ENCODE assay signal across 9 mouse cellular contexts in genomic region chr15:51592069-51592435, GRCm38 (mm10).
DNase-seq lines count a peak whose midpoint lies in the region; ATAC-seq and TF ChIP-seq lines count a peak whose summit lies in the region.
"Had no signal": no experiment of that assay in that cellular context is flagged by ENCODE, and none has a peak within 500 bp of the region (broad histone marks: within the 10 kb centered on the region; RNA-seq: fewer than 3 reads in every experiment).

No protein-coding gene starts in this region.

- H3K4me3 ChIP-seq in forebrain, embryonic 13.5 days = no peak overlapping the region
- H3K4me3 ChIP-seq in forebrain, embryonic 11.5 days (ENCODE audit: low read depth, low read length) = no peak overlapping the region
- no peak overlapping the region for H3K4me3 ChIP-seq in intestine, embryonic 14.5 days (ENCODE audit: low read depth, low read length)
- no peak overlapping the region for H3K4me3 ChIP-seq in cerebellum, adult 2 months (replicated peaks; ENCODE audit: insufficient read depth, low read depth, low read length)
- H3K4me3 ChIP-seq in liver, embryonic 12.5 days = no peak overlapping the region
- H3K4me3 ChIP-seq: neural tube, embryonic 13.5 days had no signal

- no peaks in the 10 kb centered on the region for H3K27me3 ChIP-seq in forebrain, embryonic 13.5 days
- no peaks in the 10 kb centered on the region for H3K27me3 ChIP-seq in forebrain, embryonic 11.5 days (ENCODE audit: control insufficient read depth, insufficient read depth, low read length)
- H3K27me3 ChIP-seq in intestine, embryonic 14.5 days (replicated peaks; ENCODE audit: control insufficient read depth, insufficient read depth, low read length) = no peaks in the 10 kb centered on the region
- H3K27me3 ChIP-seq in cerebellum, adult 2 months (ENCODE audit: control insufficient read depth, insufficient read depth, low read length) = no peaks in the 10 kb centered on the region
- H3K27me3 ChIP-seq in liver, embryonic 12.5 days (replicated peaks) = no peaks in the 10 kb centered on the region
- H3K27me3 ChIP-seq: neural tube, embryonic 13.5 days had no signal

- peak; percentile 72 for ATAC-seq in forebrain, embryonic 13.5 days
- ATAC-seq in forebrain, embryonic 11.5 days (replicated peaks; ENCODE audit: low FRiP score) = no peak; the same call in 1 of the 2 replicates
- ATAC-seq in intestine, embryonic 14.5 days (replicated peaks; ENCODE audit: low FRiP score, low TSS enrichment, low read depth) = no peak
- ATAC-seq in liver, embryonic 12.5 days = no peak

- no peaks in the 10 kb centered on the region for H3K9me3 ChIP-seq in forebrain, embryonic 13.5 days (replicated peaks)
- no peaks in the 10 kb centered on the region for H3K9me3 ChIP-seq in forebrain, embryonic 11.5 days (ENCODE audit: control insufficient read depth, low read length)
- H3K9me3 ChIP-seq in intestine, embryonic 14.5 days (ENCODE audit: control insufficient read depth, low read length) = no peaks in the 10 kb centered on the region
- no peaks in the 10 kb centered on the region for H3K9me3 ChIP-seq in liver, embryonic 12.5 days (replicated peaks)
- H3K9me3 ChIP-seq: neural tube, embryonic 13.5 days had no signal

- TF ChIP-seq CTCF in cerebellum, adult 2 months (IDR thresholded peaks at IDR 0.05; ENCODE audit: borderline replicate concordance, insufficient read depth, low read depth, low read length) = no peak

- no peak for DNase-seq in forebrain, embryonic 11.5 days (ENCODE audit: low spot score)
- peak; percentile 65 for DNase-seq in Muller cell, postnatal 12 days (ENCODE audit: inconsistent ontology term)
- peak; percentile 35 to 39 for DNase-seq in gastrocnemius, postnatal 4 days (ENCODE audit: low spot score in 2 of 2)
- DNase-seq in intestine, embryonic 14.5 days (ENCODE audit: low spot score) = no peak
- peak; percentile 13 for DNase-seq in ovary, postnatal 14 days (ENCODE audit: low spot score)
- no peak for DNase-seq in cerebellum, adult 2 months

- no peak overlapping the region for H3K9ac ChIP-seq in forebrain, embryonic 13.5 days
- no peak overlapping the region for H3K9ac ChIP-seq in forebrain, embryonic 11.5 days (ENCODE audit: low read length)
- H3K9ac ChIP-seq in intestine, embryonic 14.5 days (ENCODE audit: low read length) = no peak overlapping the region
- no peak overlapping the region for H3K9ac ChIP-seq in liver, embryonic 12.5 days
- H3K9ac ChIP-seq: neural tube, embryonic 13.5 days had no signal

- no peak for TF ChIP-seq POLR2A in cerebellum, adult 2 months (IDR thresholded peaks at IDR 0.05; ENCODE audit: borderline replicate concordance, insufficient read depth, low read length)

- 31% methylated on average over 9 of the region's 9 CpGs for WGBS in forebrain, embryonic 13.5 days
- 42% methylated on average over 9 of the region's 9 CpGs for WGBS in forebrain, embryonic 11.5 days
- 57% methylated on average over 9 of the region's 9 CpGs for WGBS in intestine, embryonic 14.5 days
- WGBS in cerebellum, adult 2 months = 16% methylated on average over 9 of the region's 9 CpGs
- WGBS in liver, embryonic 12.5 days (ENCODE audit: insufficient replicate concordance) = 47% methylated on average over 9 of the region's 9 CpGs

- H3K36me3 ChIP-seq in forebrain, embryonic 13.5 days (ENCODE audit: poor library complexity, severe bottlenecking) = no peaks in the 10 kb centered on the region
- no peaks in the 10 kb centered on the region for H3K36me3 ChIP-seq in forebrain, embryonic 11.5 days (ENCODE audit: control insufficient read depth, insufficient read depth, low read length)
- H3K36me3 ChIP-seq in intestine, embryonic 14.5 days (ENCODE audit: control insufficient read depth, insufficient read depth, low read length) = no peaks in the 10 kb centered on the region
- H3K36me3 ChIP-seq in liver, embryonic 12.5 days = no peaks in the 10 kb centered on the region
- H3K36me3 ChIP-seq: neural tube, embryonic 13.5 days had no signal

- H3K27ac ChIP-seq in forebrain, embryonic 13.5 days = no peak overlapping the region
- no peak overlapping the region for H3K27ac ChIP-seq in forebrain, embryonic 11.5 days (ENCODE audit: low read depth, low read length)
- no peak overlapping the region for H3K27ac ChIP-seq in intestine, embryonic 14.5 days (ENCODE audit: low read depth)
- no peak overlapping the region for H3K27ac ChIP-seq in cerebellum, adult 2 months (ENCODE audit: insufficient read depth, low read length)
- no peak overlapping the region for H3K27ac ChIP-seq in liver, embryonic 12.5 days
- H3K27ac ChIP-seq: neural tube, embryonic 13.5 days had no signal

- H3K4me1 ChIP-seq in forebrain, embryonic 13.5 days = peaks cover 9% of the 10 kb centered on the region
- H3K4me1 ChIP-seq in forebrain, embryonic 11.5 days (replicated peaks; ENCODE audit: control insufficient read depth, insufficient read depth, low read length) = peaks cover 3% of the 10 kb centered on the region; the same call in 1 of the 2 replicates
- no peaks in the 10 kb centered on the region for H3K4me1 ChIP-seq in intestine, embryonic 14.5 days (replicated peaks; ENCODE audit: control insufficient read depth, insufficient read depth, low read length)
- no peaks in the 10 kb centered on the region for H3K4me1 ChIP-seq in cerebellum, adult 2 months (ENCODE audit: control insufficient read depth, insufficient read depth, low read length)
- H3K4me1 ChIP-seq in liver, embryonic 12.5 days = no peaks in the 10 kb centered on the region

- peak overlapping the region; percentile 16 for H3K4me2 ChIP-seq in forebrain, embryonic 13.5 days
- no peak overlapping the region for H3K4me2 ChIP-seq in forebrain, embryonic 11.5 days (ENCODE audit: low read depth, low read length, severe bottlenecking)
- peak overlapping the region; percentile 29 for H3K4me2 ChIP-seq in intestine, embryonic 14.5 days (ENCODE audit: low read length)
- H3K4me2 ChIP-seq in liver, embryonic 12.5 days = no peak overlapping the region
- H3K4me2 ChIP-seq: neural tube, embryonic 13.5 days had no signal

Comparison
In these comparisons a context has a peak if more than half of its experiments do, and no peak if none do; other contexts are left out.
1. H3K4me2 ChIP-seq: peak in forebrain, embryonic 13.5 days (single experiment) and intestine, embryonic 14.5 days (single experiment); none in forebrain, embryonic 11.5 days (single experiment) and liver, embryonic 12.5 days (single experiment).
2. DNase-seq: peak in Muller cell, postnatal 12 days (single experiment), gastrocnemius, postnatal 4 days (2 of 2) and ovary, postnatal 14 days (single experiment); none in forebrain, embryonic 11.5 days (single experiment), intestine, embryonic 14.5 days (single experiment) and cerebellum, adult 2 months (0 of 2).